Mouse (Mus musculus) limb, embryonic 11.5 days (tissue): ENCODE data around the gene Tmem97. TPM values are rescaled to one million over a fixed set of nuclear protein-coding genes. Genes with fewer than 3 reads are reported as not detected.

Source experiments
- ATAC-seq: fragments of 200-750 bp; cut with Nextera tagmentation; 2 replicates; pipeline ENCODE4 v1.8.0; 2017; ENCODE audit warnings: low read depth; ENCODE audit not compliant: insufficient number of reproducible peaks, low FRiP score, low TSS enrichment
- DNase-seq: peaks from one replicate; pipeline ENCODE4 v3.0.0-alpha.2; 2015; ENCODE audit warnings: low spot score
- H3K27ac ChIP-seq: fragments of 300-500 bp; sonication (generic); replicated peaks from 2 replicates; pipeline ENCODE4 v1.5.1; 2014; ENCODE audit warnings: low read depth, mild to moderate bottlenecking, low read length
- H3K27me3 ChIP-seq: fragments of 300-500 bp; sonication (generic); 2 replicates; pipeline ENCODE4 v1.6.1; 2014; ENCODE audit warnings: mild to moderate bottlenecking, low read length, mixed read lengths; ENCODE audit not compliant: control insufficient read depth, insufficient read depth
- H3K36me3 ChIP-seq: fragments of 300-500 bp; sonication (generic); 2 replicates; pipeline ENCODE4 v1.6.1; 2014; ENCODE audit warnings: mild to moderate bottlenecking, low read length, moderate library complexity, mixed read lengths; ENCODE audit not compliant: control insufficient read depth, insufficient read depth
- H3K4me1 ChIP-seq: fragments of 300-500 bp; sonication (generic); 2 replicates; pipeline ENCODE4 v1.6.1; 2014; ENCODE audit warnings: low read length, mixed read lengths; ENCODE audit not compliant: control insufficient read depth, insufficient read depth
- H3K4me2 ChIP-seq: fragments of 300-500 bp; sonication (generic); 2 replicates; pipeline ENCODE4 v1.6.1; 2014; ENCODE audit warnings: low read depth, mild to moderate bottlenecking, moderate library complexity; ENCODE audit not compliant: severe bottlenecking
- H3K4me3 ChIP-seq: fragments of 300-500 bp; sonication (generic); 2 replicates; pipeline ENCODE4 v1.5.1; 2014; ENCODE audit warnings: low read depth, low read length
- H3K9ac ChIP-seq: fragments of 300-500 bp; sonication (generic); 2 replicates; pipeline ENCODE4 v1.6.1; 2014; ENCODE audit warnings: mild to moderate bottlenecking, low read length
- H3K9me3 ChIP-seq: fragments of 300-500 bp; sonication (generic); 2 replicates; pipeline ENCODE4 v1.6.1; 2016; ENCODE audit warnings: low read length; ENCODE audit not compliant: control insufficient read depth
- WGBS: fragments of 180-500 bp; shearing (Covaris S2); extraction: QIAGEN DNeasy Blood & Tissue Kit; methylation state at CpG from one replicate; pipeline ENCODE4 v1.1.7; 2014; 5-methylcytosine and 5-hydroxymethylcytosine counted together
- polyA plus RNA-seq: library from polyadenylated mRNA; unstranded; fragments of >200 nt; fragmentation: Nextera tagmentation; extraction: Ambion mirVana; gene quantifications from 2 replicates; pipeline ENCODE4 v1.2.1, GENCODE M21; 2014

Gene Tmem97
- polyA plus RNA-seq, 1 experiment from 2014 or later: 83.8 TPM

GRCm38 (mm10) chr11:78566775-78567174, 16.2 kb upstream of the Tmem97 start:
- Histone ChIP-seq H3K4me2 (no peak overlapping the region), H3K27ac (no peak overlapping the region), H3K4me1 (no peaks in the 10 kb centered on the region), H3K27me3 (no peaks in the 10 kb centered on the region), H3K4me3 (no peak overlapping the region), H3K9ac (no peak overlapping the region), H3K9me3 (no peaks in the 10 kb centered on the region), H3K36me3 (peaks cover 3% of the 10 kb centered on the region; the same call in 1 of the 2 replicates)
- no peak for ATAC-seq
- no peak for DNase-seq
- 52% methylated on average over 6 of the region's 6 CpGs for WGBS

- H3K4me1 ChIP-seq: no peaks in the 10 kb centered on the region; the same call in 1 of the 2 replicates
- 20% methylated on average over 4 of the region's 4 CpGs for WGBS
- H3K27me3 ChIP-seq: no peaks in the 10 kb centered on the region
- ATAC-seq: no peak
- H3K4me2 ChIP-seq: no peak overlapping the region
- DNase-seq: peak; percentile 78
- no peak overlapping the region for H3K9ac ChIP-seq
- no peak overlapping the region for H3K4me3 ChIP-seq
- H3K36me3 ChIP-seq: no peaks in the 10 kb centered on the region
- no peak overlapping the region for H3K27ac ChIP-seq
- H3K9me3 ChIP-seq: no peaks in the 10 kb centered on the region
Measured at GRCm38 (mm10) chr11:78560447-78560846, 9.9 kb upstream of the Tmem97 start.

GRCm38 (mm10) chr11:78557241-78557640, 6.7 kb upstream of the Tmem97 start:
- no peak overlapping the region for H3K27ac ChIP-seq

GRCm38 (mm10) chr11:78556070-78556469, 5.5 kb upstream of the Tmem97 start:
- ATAC-seq (no peak), DNase-seq (no peak)
- Histone ChIP-seq H3K9me3 (no peaks in the 10 kb centered on the region), H3K4me2 (no peak overlapping the region), H3K9ac (no peak overlapping the region), H3K4me1 (no peaks in the 10 kb centered on the region; the same call in 1 of the 2 replicates), H3K36me3 (no peaks in the 10 kb centered on the region), H3K27me3 (no peaks in the 10 kb centered on the region), H3K27ac (no peak overlapping the region), H3K4me3 (no peak overlapping the region)
- WGBS: 88% methylated on average over 4 of the region's 4 CpGs

More at GRCm38 (mm10) chr11:78557241-78557640, 6.7 kb upstream of the Tmem97 start:
- Histone ChIP-seq H3K9me3 (no peaks in the 10 kb centered on the region), H3K4me3 (no peak overlapping the region), H3K9ac (no peak overlapping the region), H3K36me3 (no peaks in the 10 kb centered on the region), H3K4me1 (no peaks in the 10 kb centered on the region; the same call in 1 of the 2 replicates), H3K27me3 (no peaks in the 10 kb centered on the region), H3K4me2 (no peak overlapping the region)
- DNase-seq: no peak
- no peak for ATAC-seq
- 56% methylated on average over 8 of the region's 8 CpGs for WGBS

- no peaks in the 10 kb centered on the region; the same call in 1 of the 2 replicates for H3K4me1 ChIP-seq
Measured at GRCm38 (mm10) chr11:78555623-78556022, 5.0 kb upstream of the Tmem97 start.

GRCm38 (mm10) chr11:78551059-78551398, 452 bp upstream of the Tmem97 start:
- H3K27me3 ChIP-seq: no peaks in the 10 kb centered on the region

More at GRCm38 (mm10) chr11:78555623-78556022, 5.0 kb upstream of the Tmem97 start:
- H3K9ac ChIP-seq: no peak overlapping the region
- no peak for DNase-seq
- H3K27me3 ChIP-seq: no peaks in the 10 kb centered on the region
- no peak for ATAC-seq
- no peaks in the 10 kb centered on the region for H3K36me3 ChIP-seq
- no peak overlapping the region for H3K4me3 ChIP-seq
- no peak overlapping the region for H3K27ac ChIP-seq
- no peak overlapping the region for H3K4me2 ChIP-seq
- 88% methylated on average over 3 of the region's 3 CpGs for WGBS
- H3K9me3 ChIP-seq: no peaks in the 10 kb centered on the region

GRCm38 (mm10) chr11:78549491-78549987, 1.0 kb downstream of the Tmem97 start:
- peak overlapping the region; percentile 53 for H3K4me2 ChIP-seq
- 6% methylated on average over 5 of the region's 5 CpGs for WGBS
- peak overlapping the region; percentile 56 for H3K4me3 ChIP-seq
- H3K9me3 ChIP-seq: no peaks in the 10 kb centered on the region
- peak overlapping the region; percentile 67 for H3K9ac ChIP-seq
- no peak for DNase-seq
- ATAC-seq: no peak
- H3K27ac ChIP-seq: no peak overlapping the region
- H3K4me1 ChIP-seq: peaks cover 8% of the 10 kb centered on the region; the same call in 1 of the 2 replicates
- H3K27me3 ChIP-seq: no peaks in the 10 kb centered on the region
- H3K36me3 ChIP-seq: no peaks in the 10 kb centered on the region; the same call in 1 of the 2 replicates

More at GRCm38 (mm10) chr11:78551059-78551398, 452 bp upstream of the Tmem97 start:
- 35% methylated on average over 6 of the region's 6 CpGs for WGBS
- ATAC-seq (peak; percentile 53), DNase-seq (no peak)
- peak overlapping the region; percentile 62 for H3K4me2 ChIP-seq
- no peaks in the 10 kb centered on the region for H3K9me3 ChIP-seq
- peak overlapping the region; percentile 16; the same call in 1 of the 2 replicates for H3K27ac ChIP-seq
- H3K4me1 ChIP-seq: peaks cover 8% of the 10 kb centered on the region; the same call in 1 of the 2 replicates
- H3K4me3 ChIP-seq: peak overlapping the region; percentile 56
- H3K36me3 ChIP-seq: no peaks in the 10 kb centered on the region; the same call in 1 of the 2 replicates
- peak overlapping the region; percentile 62 for H3K9ac ChIP-seq

GRCm38 (mm10) chr11:78547718-78548460, 2.7 kb downstream of the Tmem97 start:
- DNase-seq: no peak
- H3K4me2 ChIP-seq: no peak overlapping the region
- H3K4me1 ChIP-seq: peaks cover 8% of the 10 kb centered on the region; the same call in 1 of the 2 replicates
- H3K4me3 ChIP-seq: no peak overlapping the region
- H3K27me3 ChIP-seq: no peaks in the 10 kb centered on the region
- 78% methylated on average over 2 of the region's 2 CpGs for WGBS
- no peak overlapping the region for H3K9ac ChIP-seq
- H3K9me3 ChIP-seq: no peaks in the 10 kb centered on the region
- ATAC-seq: no peak
- peaks cover 2% of the 10 kb centered on the region; the same call in 1 of the 2 replicates for H3K36me3 ChIP-seq
- H3K27ac ChIP-seq: no peak overlapping the region
